Mouse (Mus musculus) CH12.LX (cell line): ENCODE results near the gene Taf5. TPM values are rescaled to one million over a fixed set of nuclear protein-coding genes. Genes with fewer than 3 reads are reported as not detected.

Experiments used
- DNase-seq: peaks from one replicate; pipeline ENCODE4 v3.0.0-alpha.2; 2013; ENCODE audit errors: extremely low read depth
- H3K27ac ChIP-seq: 2 replicates; pipeline ENCODE4 v1.5.1; 2012; ENCODE audit warnings: low read depth, mild to moderate bottlenecking, control low read depth, moderate library complexity; ENCODE audit not compliant: insufficient read depth
- H3K27me3 ChIP-seq: replicated peaks from 2 replicates; pipeline ENCODE3; 2012; ENCODE audit warnings: inconsistent platforms
- H3K36me3 ChIP-seq, 2 experiments: replicated peaks in 1 of 2; 2 replicates each; pipeline versions ENCODE3 to v1.6.1; 2012; ENCODE audit warnings: inconsistent platforms in 1 of 2, low read length in 1 of 2, mild to moderate bottlenecking in 1 of 2, mixed read lengths in 1 of 2, moderate library complexity in 1 of 2; ENCODE audit not compliant: control insufficient read depth in 1 of 2, insufficient read depth in 1 of 2
- H3K4me1 ChIP-seq, 2 experiments: 2 replicates each; pipeline ENCODE4 v1.6.1; 2012; ENCODE audit warnings: inconsistent platforms in 1 of 2, moderate library complexity in 1 of 2; ENCODE audit not compliant: insufficient read depth in 2 of 2, control insufficient read depth in 1 of 2
- H3K4me2 ChIP-seq: 2 replicates; pipeline ENCODE4 v1.6.1; 2012; ENCODE audit warnings: low read depth, mild to moderate bottlenecking, control low read depth; ENCODE audit not compliant: poor library complexity, insufficient read depth, severe bottlenecking
- H3K4me3 ChIP-seq, 3 experiments: fragments of 150-350 bp in 1 of 3; sonication (generic) in 1 of 3; replicated peaks in 1 of 3; 2 replicates each; pipeline versions ENCODE3 to v1.5.1; 2011 to 2012; ENCODE audit warnings: low read depth in 2 of 3, low read length in 2 of 3, mild to moderate bottlenecking in 2 of 3, moderate library complexity in 2 of 3, control low read depth in 1 of 3, improper control_type of control experiment in 1 of 3, inconsistent platforms in 1 of 3, mixed read lengths in 1 of 3; ENCODE audit not compliant: poor library complexity in 1 of 3
- H3K79me2 ChIP-seq: replicated peaks from 2 replicates; pipeline ENCODE4 v1.6.1; 2012; ENCODE audit warnings: mild to moderate bottlenecking, moderate library complexity; ENCODE audit not compliant: control insufficient read depth, poor library complexity, insufficient read depth, severe bottlenecking; ENCODE audit errors: extremely low read depth
- H3K9ac ChIP-seq: 2 replicates; pipeline ENCODE4 v1.6.1; 2012; ENCODE audit warnings: low read depth, mild to moderate bottlenecking, control low read depth, moderate library complexity; ENCODE audit not compliant: insufficient read depth
- H3K9me3 ChIP-seq: replicated peaks from 2 replicates; pipeline ENCODE3; 2012; ENCODE audit warnings: low read length, inconsistent platforms, mixed read lengths
- CHD1 ChIP-seq: IDR thresholded peaks from 2 replicates; pipeline ENCODE4 v1.6.1; 2012; ENCODE audit warnings: low read depth, low read length, improper control_type of control experiment, inconsistent platforms
- CTCF ChIP-seq, 2 experiments: IDR thresholded peaks in 1 of 2; conservative IDR thresholded peaks in 1 of 2; 2 replicates each; pipeline ENCODE4 v1.5.1; 2011 to 2012; ENCODE audit warnings: low read depth in 2 of 2, low read length in 2 of 2, improper control_type of control experiment in 1 of 2, inconsistent platforms in 1 of 2, mild to moderate bottlenecking in 1 of 2, moderate library complexity in 1 of 2
- ELF1 ChIP-seq: IDR thresholded peaks from 2 replicates; pipeline ENCODE4 v1.6.1; 2014; ENCODE audit warnings: low read depth, mild to moderate bottlenecking, inconsistent platforms, low read length, improper control_type of control experiment
- ETS1 ChIP-seq: conservative IDR thresholded peaks from 2 replicates; pipeline ENCODE4 v1.6.1; 2012; ENCODE audit warnings: low read depth, mild to moderate bottlenecking, inconsistent platforms, low read length, improper control_type of control experiment, moderate library complexity
- HCFC1 ChIP-seq: IDR thresholded peaks from 2 replicates; pipeline ENCODE4 v1.6.1; 2012; ENCODE audit warnings: low read depth, mild to moderate bottlenecking, inconsistent platforms, low read length, improper control_type of control experiment
- JUN ChIP-seq: IDR thresholded peaks from 2 replicates; pipeline ENCODE4 v1.6.1; 2011; ENCODE audit warnings: low read depth, mild to moderate bottlenecking, low read length, improper control_type of control experiment, moderate library complexity; ENCODE audit not compliant: insufficient read depth
- JUND ChIP-seq: conservative IDR thresholded peaks from 2 replicates; pipeline ENCODE4 v1.6.1; 2011; ENCODE audit warnings: low read depth, low read length, improper control_type of control experiment
- KAT2A ChIP-seq: IDR thresholded peaks from 2 replicates; pipeline ENCODE4 v1.6.1; 2012; ENCODE audit warnings: low read length, improper control_type of control experiment, inconsistent platforms; ENCODE audit not compliant: insufficient replicate concordance
- MAFK ChIP-seq: IDR thresholded peaks from 2 replicates; pipeline ENCODE4 v1.6.1; 2011; ENCODE audit warnings: low read length, improper control_type of control experiment; ENCODE audit not compliant: insufficient replicate concordance
- MAX ChIP-seq: IDR thresholded peaks from 2 replicates; pipeline ENCODE4 v1.6.1; 2011; ENCODE audit warnings: low read length, improper control_type of control experiment
- MEF2A ChIP-seq: IDR thresholded peaks from 2 replicates; pipeline ENCODE4 v1.6.1; 2014; ENCODE audit warnings: low read depth, mild to moderate bottlenecking, inconsistent platforms, low read length, improper control_type of control experiment, borderline replicate concordance
- MXI1 ChIP-seq: IDR thresholded peaks from 2 replicates; pipeline ENCODE4 v1.6.1; 2011; ENCODE audit warnings: mild to moderate bottlenecking, low read depth, low read length, improper control_type of control experiment
- NRF1 ChIP-seq: IDR thresholded peaks from 2 replicates; pipeline ENCODE4 v1.6.1; 2014; ENCODE audit warnings: low read depth, mild to moderate bottlenecking, inconsistent platforms, low read length, improper control_type of control experiment, moderate library complexity
- PAX5 ChIP-seq: IDR thresholded peaks from 2 replicates; pipeline ENCODE4 v1.6.1; 2012; ENCODE audit warnings: low read length, inconsistent platforms, mixed read lengths
- POLR2A ChIP-seq: IDR thresholded peaks from 2 replicates; pipeline ENCODE4 v1.6.1; 2011; ENCODE audit warnings: low read depth, mild to moderate bottlenecking, improper control_type of control experiment, low read length
- RCOR1 ChIP-seq: conservative IDR thresholded peaks from 2 replicates; pipeline ENCODE4 v1.6.1; 2012; ENCODE audit warnings: low read depth, mild to moderate bottlenecking, inconsistent platforms, low read length, improper control_type of control experiment
- SMC3 ChIP-seq: IDR thresholded peaks from 2 replicates; pipeline ENCODE4 v1.6.1; 2011; ENCODE audit warnings: low read depth, low read length, improper control_type of control experiment
- TBP ChIP-seq: conservative IDR thresholded peaks from 2 replicates; pipeline ENCODE4 v1.6.1; 2011; ENCODE audit warnings: low read depth, low read length, improper control_type of control experiment
- UBTF ChIP-seq: IDR thresholded peaks from 2 replicates; pipeline ENCODE4 v1.6.1; 2012; ENCODE audit warnings: low read depth, mild to moderate bottlenecking, inconsistent platforms, low read length, improper control_type of control experiment, moderate library complexity
- USF1 ChIP-seq: IDR thresholded peaks from 2 replicates; pipeline ENCODE4 v1.6.1; 2014; ENCODE audit warnings: low read depth, mild to moderate bottlenecking, inconsistent platforms, low read length, improper control_type of control experiment
- USF2 ChIP-seq: conservative IDR thresholded peaks from 2 replicates; pipeline ENCODE4 v1.6.1; 2011; ENCODE audit warnings: low read depth, low read length, improper control_type of control experiment
- ZKSCAN1 ChIP-seq: IDR thresholded peaks from 2 replicates; pipeline ENCODE4 v1.6.1; 2012; ENCODE audit warnings: low read depth, inconsistent platforms, low read length, improper control_type of control experiment, borderline replicate concordance
- ZNF384 ChIP-seq: IDR thresholded peaks from 2 replicates; pipeline ENCODE4 v1.6.1; 2012; ENCODE audit warnings: low read depth, low read length, improper control_type of control experiment, inconsistent platforms
- dilution Hi-C: fragments of 300-500 bp; cut with MboI; formaldehyde crosslinking; loops from 2 replicates; pipeline ENCODE4 v1.14.3; 2020; ENCODE audit warnings: low sequenced_read_pairs; ENCODE audit not compliant: extremely low pct_unique_long_range_greater_than_20kb, extremely low pct_ligation_motif_present
- in situ Hi-C: fragments of 300-500 bp; cut with MboI; formaldehyde crosslinking; loops from 3 replicates; pipeline ENCODE4 v1.14.3; 2019; ENCODE audit warnings: low sequenced_read_pairs, low pct_ligation_motif_present, low pct_unique_long_range_greater_than_20kb, mixed read lengths
- polyA plus RNA-seq: library from polyadenylated mRNA; unstranded; fragments of >175 nt; gene quantifications from 2 replicates; pipeline ENCODE4 v1.2.1, GENCODE M21; 2012; ENCODE audit warnings: low read depth; ENCODE audit not compliant: insufficient read length
- total RNA-seq, 2 experiments: library from RNA; depleted of rRNA; stranded (reverse); fragments of 300-350 nt in 1 of 2; fragments of >200 nt in 1 of 2; gene quantifications; 2 replicates each; pipeline ENCODE4 v1.2.3; 2012 to 2014

Taf5 gene
- total and polyA plus RNA-seq, 3 experiments = 10.0 to 13.7 (median 10.5) TPM

DNA sequence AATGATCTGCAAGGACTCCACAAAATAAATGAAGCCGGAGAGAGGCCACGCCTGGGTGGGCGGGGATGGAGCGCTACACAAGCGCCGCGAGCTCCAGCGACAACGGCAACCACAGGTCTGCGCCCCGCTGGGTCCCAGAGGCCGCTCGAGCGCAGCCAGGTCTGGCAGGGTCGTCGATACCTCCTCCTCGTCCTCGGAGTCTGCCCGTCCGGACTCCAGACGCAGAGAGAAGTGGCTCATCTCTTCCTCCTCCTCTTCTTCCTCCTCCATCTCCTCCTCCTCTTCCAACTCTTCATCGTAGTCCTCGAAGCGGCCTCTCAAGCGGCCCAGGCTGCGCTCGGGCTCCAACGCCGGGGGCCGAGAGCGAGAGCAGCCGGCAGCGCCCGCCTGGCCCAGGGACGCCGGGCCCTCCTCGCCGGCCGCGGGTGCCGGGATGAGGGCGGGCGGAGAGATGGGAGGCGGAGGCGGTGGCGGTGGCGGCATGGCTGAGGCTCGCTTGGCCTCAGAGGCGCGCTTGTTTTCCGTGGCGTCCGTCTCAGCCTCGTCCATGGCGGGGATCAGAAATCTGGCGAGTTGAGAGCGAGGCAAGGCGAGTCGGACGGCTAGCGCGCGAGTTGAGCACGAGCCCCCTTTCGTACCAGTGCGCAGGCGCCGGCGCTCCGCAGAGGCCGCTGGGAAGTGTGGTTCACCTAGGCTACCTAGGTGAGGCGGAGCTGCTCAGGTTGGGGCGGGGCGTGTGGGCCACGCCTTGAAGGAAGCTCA, 17.1 kb upstream of the Taf5 start, which contains the start of gene Pcgf6 (continued):
- no peak for TF ChIP-seq ETS1
- TF ChIP-seq CHD1 = no peak
- TF ChIP-seq KAT2A = peak; percentile 79; the same call in 1 of the 2 replicates
- TF ChIP-seq MEF2A = no peak
- TF ChIP-seq ZKSCAN1 = no peak
- TF ChIP-seq ELF1 = peak; percentile 43; the same call in 1 of the 2 replicates
- TF ChIP-seq MXI1 = peak; percentile 75
- TF ChIP-seq USF2 = no peak; the same call in 1 of the 2 replicates
- no peak for TF ChIP-seq RCOR1
- TF ChIP-seq JUN = no peak
- TF ChIP-seq TBP = peak; percentile 54; the same call in 1 of the 2 replicates
- TF ChIP-seq MAX = peak; percentile 86; the same call in 1 of the 2 replicates
- no peak for TF ChIP-seq JUND
- TF ChIP-seq MAFK = no peak
- peak; percentile 99 for TF ChIP-seq NRF1
- no peak for TF ChIP-seq SMC3
- TF ChIP-seq UBTF = peak; percentile 77; the same call in 1 of the 2 replicates
- TF ChIP-seq CTCF (conservative IDR thresholded peaks at IDR 0.05 in 1 of 2, IDR thresholded peaks at IDR 0.05 in 1 of 2; ENCODE audit: low read depth in 2 of 2, low read length in 2 of 2) = no peak
- TF ChIP-seq POLR2A = peak; percentile 89
- no peak for TF ChIP-seq ZNF384

DNA sequence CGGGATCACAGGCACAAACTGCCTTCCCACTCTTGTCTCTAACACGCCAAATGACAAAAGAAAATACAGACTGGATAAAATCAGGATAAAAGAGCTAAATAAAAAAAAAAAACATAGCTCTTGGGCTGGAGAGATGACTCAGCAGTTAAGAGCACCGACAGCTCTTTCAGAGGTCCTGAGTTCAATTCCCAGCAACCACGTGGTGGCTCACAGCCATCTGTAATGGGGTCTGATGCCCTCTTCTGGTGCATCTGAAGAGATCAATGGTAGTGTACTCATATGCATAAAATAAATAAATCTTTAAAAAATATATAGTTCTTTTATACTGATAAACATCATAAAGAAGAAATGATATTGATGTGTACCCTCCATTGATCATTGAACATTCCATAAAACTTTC, 14.6 kb upstream of the Taf5 start:
- no peak overlapping the region for H3K27ac ChIP-seq
- H3K36me3 ChIP-seq = peaks cover 4 to 10% of the 10 kb centered on the region in 2 experiments
- H3K9me3 ChIP-seq = no peaks in the 10 kb centered on the region
- DNase-seq = no peak
- no peak overlapping the region for H3K9ac ChIP-seq
- in situ Hi-C loops (no loop called here), dilution Hi-C loops (no loop called here)
- H3K4me2 ChIP-seq = no peak overlapping the region
- TF ChIP-seq JUND = no peak
- no peak for TF ChIP-seq MAFK
- no peak for TF ChIP-seq USF1
- no peak for TF ChIP-seq HCFC1
- TF ChIP-seq KAT2A = no peak
- TF ChIP-seq PAX5 = no peak
- no peak for TF ChIP-seq CTCF (conservative IDR thresholded peaks at IDR 0.05 in 1 of 2, IDR thresholded peaks at IDR 0.05 in 1 of 2; ENCODE audit: low read depth in 2 of 2, low read length in 2 of 2)
- H3K4me1 ChIP-seq = peaks cover 9 to 23% of the 10 kb centered on the region in 2 experiments
- peaks cover 11% of the 10 kb centered on the region for H3K79me2 ChIP-seq
- no peak overlapping the region for H3K4me3 ChIP-seq
- no peaks in the 10 kb centered on the region for H3K27me3 ChIP-seq
